Mouse (Mus musculus): ENCODE data around the gene Wscd2.

- no peak for TF ChIP-seq CTCF (IDR thresholded peaks at IDR 0.05; ENCODE audit: extremely low read depth, insufficient read depth, low read length)
- TF ChIP-seq POLR2A (IDR thresholded peaks at IDR 0.05; ENCODE audit: extremely low read depth, insufficient read depth, low read length) = no peak
These were observed 531 bp downstream of the Wscd2 start for GRCm38 (mm10) chr5:113490467-113491260.
